Mouse (Mus musculus): ENCODE measurements around the gene Shank2.

Shank2 gene

DNA sequence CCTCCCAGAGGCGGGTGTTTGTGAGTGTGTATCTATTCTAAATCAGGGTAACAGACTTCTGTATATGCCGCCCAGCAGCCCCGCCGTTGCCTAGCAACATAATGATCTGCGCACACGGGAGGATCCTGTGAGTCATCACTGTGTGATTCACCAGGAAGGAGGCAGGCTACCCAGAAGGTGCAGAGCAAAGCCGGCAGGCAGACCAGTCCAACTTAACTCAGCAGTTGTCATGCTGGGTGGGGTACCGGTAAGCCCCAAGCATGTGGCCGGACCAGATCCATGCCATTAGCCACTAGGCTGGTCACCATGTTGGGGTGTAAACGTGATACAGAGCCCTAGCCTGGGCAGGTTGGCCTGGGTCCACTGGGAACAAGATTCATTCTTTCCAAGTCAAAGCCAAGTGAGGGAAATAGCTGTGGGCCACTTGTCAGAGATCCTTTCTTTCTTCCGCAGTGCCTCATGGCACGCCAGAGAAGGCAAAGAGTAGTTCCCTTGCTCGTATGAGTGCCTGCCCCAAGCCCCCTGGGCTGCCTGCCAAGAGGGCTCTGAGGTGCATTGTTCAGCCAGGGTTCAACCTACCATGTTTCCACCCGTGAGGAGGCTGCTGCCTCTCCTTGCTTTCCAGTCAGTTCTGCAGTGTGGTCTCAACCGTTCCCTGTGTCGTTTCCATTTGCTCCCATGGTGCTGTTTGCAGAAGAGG lies 416.1 kb downstream of the Shank2 start:
- peak; percentile 62 for DNase-seq (ENCODE audit: low read depth, low spot score)

DNA sequence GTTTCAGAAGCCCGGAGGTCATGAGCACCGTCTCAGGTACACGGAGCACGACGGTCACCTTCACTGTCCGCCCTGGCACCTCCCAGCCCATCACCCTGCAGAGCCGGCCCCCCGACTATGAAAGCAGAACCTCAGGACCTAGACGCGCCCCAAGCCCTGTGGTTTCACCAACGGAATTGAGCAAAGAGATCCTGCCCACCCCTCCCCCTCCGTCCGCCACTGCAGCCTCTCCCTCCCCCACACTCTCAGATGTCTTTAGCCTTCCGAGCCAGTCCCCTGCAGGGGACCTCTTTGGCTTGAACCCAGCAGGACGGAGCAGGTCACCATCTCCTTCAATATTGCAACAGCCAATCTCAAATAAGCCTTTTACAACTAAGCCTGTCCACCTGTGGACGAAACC lies 418.8 kb downstream of the Shank2 start:
- DNase-seq (ENCODE audit: low read depth, low spot score) = no peak

DNA sequence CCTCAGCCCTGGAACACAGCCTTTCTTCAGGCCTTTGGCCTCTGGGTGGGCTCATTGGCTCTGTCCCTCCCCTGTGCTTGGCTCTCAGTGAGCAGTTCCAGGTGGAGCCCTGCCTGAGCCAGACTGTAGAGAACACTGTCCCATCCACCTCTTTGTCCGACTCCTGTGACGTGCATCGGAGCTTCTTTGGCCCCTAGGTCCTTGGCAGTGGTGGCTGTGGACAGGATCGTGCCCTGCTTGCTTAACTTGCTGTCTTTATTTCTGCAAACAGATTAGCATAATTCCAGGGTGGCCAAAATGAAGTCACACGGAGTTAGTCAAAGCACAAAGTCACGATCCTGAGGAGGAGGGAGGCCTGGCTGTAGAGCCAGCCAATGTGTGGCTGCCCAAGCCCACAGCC lies 419.8 kb downstream of the Shank2 start:
- no peak for DNase-seq (ENCODE audit: low read depth, low spot score)

DNA sequence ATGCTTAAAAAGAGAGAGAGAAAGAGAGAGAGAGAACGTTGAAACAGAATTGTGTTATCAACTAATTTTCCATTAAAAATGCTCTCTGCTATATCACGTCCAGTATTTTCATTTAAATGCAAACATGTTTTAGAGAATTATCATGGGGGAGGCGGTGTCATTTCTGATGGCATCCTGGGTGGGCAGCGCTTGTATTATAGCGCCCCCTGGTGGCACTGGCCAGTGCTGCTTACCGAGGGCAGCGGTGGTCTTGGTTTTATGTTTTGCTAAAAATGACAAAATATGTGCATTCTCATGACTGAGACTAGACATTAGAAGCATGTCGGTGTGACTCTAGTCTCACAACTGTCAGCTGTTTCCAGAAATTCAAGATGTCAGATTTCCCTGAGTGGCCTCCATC lies 424.2 kb downstream of the Shank2 start:
- peak; percentile 63 for DNase-seq (ENCODE audit: low read depth, low spot score)

DNA sequence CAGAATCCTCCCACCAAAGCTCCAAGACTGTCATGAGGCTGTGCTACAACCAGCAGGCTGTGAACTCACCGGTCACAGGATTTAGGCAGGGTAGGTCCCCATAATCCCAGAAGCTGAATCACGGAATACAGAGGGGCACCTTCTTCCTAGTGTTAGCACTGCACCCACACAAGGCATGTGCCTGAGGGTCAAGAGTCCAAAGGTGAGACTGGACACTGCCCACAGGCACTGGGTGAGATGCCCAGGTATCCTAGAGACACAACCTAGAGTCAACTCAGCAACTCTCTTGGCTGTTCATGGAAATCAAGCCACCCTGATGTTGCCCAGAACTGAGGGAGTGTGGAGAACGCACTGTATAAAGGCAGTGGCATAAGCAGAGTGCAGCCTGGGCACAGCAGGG lies 424.9 kb downstream of the Shank2 start:
- DNase-seq (ENCODE audit: low read depth, low spot score) = no peak

DNA sequence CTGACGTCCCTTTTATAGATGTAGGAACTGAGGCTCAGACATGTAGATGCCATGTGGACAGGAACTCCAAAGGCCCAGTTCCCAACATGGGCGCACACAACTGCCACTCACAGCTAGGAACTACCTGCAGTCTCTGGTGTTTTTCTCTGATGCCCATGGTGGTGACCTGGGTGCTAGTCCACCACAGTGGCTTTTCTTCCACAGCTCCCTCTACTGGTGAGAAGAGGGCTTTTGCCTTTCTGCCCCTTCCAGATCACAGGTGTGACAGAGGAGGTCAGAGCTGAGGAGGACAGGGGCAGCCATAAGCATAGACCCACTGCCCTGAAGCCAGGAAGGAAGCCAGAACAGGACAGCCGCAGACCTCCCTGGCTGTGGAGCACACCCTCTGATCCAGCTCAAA lies 425.7 kb downstream of the Shank2 start:
- DNase-seq (ENCODE audit: low read depth, low spot score) = no peak

DNA sequence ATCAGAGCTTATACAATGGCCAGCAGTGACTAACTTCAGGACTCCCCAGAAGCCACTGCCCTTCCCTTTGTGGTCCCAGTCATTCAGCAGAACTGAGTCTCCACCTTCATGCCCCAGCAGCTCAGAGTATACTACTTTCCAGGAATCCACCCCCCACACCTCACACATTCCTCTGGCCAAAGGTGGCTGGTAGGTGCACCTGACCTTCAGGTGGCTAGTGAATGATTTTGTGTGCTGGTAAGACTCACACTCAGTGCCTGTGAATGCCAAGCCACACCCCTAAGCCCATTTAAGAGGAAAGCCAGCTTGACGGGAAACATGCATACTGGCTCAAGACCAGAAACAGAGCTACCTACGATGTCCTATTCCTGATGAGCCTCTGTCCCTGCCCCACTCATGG lies 431.2 kb downstream of the Shank2 start:
- DNase-seq (ENCODE audit: low read depth, low spot score) = no peak

DNA sequence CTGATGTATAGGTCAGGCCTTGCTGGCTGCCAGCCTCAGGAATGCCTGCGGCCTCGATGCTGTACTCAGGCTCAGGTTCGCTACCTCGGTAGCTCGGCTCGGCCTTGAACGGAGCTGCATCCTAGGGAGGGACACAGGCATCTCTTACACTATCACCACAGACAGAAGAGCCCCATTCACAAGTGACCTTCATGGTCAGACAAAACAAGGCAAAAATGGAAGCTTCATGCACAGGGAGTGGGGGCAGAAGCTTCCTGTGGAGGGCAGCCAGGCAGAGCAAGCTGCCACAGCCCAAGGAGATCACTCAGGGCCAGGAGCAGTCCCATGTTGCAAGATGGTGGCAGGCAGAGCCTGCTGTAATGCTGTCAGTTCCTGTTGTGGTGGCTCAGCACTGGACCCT lies 437.1 kb downstream of the Shank2 start:
- DNase-seq (ENCODE audit: low read depth, low spot score) = no peak

DNA sequence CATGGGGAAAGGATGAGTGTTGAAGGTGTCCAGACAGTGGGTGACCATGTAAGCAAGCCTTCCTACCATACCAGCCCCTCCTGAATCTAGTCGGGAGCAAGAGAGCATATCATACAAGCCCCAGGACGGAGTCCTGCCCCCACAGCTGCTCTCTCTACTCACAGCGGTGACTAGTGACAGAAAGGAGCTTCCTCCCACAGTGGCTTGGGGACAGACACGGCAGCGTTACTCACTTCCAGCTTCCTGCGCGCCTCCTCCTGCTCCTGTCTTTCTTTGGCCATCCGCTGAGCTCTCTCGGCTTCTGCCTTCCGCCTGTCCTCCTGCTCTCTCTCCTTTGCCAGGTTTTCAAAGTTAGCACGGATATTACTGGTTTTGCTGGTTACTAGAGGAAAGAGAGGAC lies 439.7 kb downstream of the Shank2 start:
- no peak for DNase-seq (ENCODE audit: low read depth, low spot score)

DNA sequence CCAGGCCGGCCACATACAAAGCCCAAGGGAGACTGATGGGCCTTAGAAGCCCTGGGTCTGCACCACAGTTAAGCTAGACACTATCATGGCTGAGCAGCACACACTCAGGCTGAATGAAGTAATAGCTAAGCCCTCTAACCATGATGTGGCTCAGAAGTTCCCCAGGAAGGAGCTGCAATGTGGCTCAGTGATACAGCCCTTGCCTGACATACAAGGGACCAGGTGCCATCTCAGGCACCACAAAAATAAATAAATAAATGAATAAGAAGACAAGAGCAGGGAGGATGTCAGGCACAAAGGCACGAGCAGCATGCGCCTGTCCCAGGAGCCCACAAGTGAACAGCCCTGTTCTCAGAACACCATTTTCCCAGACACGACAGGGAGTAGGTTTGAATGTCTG lies 440.2 kb downstream of the Shank2 start:
- DNase-seq (ENCODE audit: low read depth, low spot score) = no peak

DNA sequence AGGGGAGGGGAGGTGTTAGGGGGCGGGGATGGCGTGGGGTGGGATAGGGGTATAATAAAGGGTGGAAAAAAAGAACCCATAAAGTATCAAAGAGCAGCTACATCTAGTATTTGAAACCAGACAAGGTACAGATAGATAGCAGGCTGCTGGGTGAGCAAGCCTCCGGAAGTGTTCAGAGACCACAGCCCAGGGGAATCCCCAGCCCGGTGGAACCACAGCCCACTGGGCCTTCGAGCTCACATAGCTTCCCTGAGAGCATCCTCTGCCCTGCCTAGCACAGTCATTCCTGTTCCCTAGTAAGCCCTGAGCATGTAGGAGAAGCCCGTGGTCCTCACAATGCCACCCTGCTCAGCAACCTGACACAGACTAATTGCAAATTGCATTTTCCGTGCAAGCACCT lies 443.1 kb downstream of the Shank2 start:
- DNase-seq (ENCODE audit: low read depth, low spot score) = no peak

DNA sequence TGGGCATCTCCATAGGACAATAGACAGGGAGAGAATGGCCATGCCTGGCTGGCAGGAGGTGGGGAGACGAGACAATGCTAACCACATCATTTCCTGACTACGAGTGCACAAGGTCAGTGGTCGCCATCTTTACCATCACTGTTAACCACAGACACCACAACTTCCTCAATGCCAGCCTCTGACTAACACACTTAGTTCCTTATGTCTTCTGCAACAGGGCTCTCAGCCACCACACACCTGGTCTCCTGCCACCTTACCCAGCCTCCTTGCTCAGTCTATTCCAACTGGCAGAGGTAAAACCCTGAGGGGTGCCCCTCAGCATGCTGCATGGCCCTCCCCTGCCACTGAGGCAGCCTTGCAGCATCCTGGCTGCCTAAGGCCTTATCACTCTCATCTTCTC lies 445.4 kb downstream of the Shank2 start:
- DNase-seq (ENCODE audit: low read depth, low spot score) = no peak

DNA sequence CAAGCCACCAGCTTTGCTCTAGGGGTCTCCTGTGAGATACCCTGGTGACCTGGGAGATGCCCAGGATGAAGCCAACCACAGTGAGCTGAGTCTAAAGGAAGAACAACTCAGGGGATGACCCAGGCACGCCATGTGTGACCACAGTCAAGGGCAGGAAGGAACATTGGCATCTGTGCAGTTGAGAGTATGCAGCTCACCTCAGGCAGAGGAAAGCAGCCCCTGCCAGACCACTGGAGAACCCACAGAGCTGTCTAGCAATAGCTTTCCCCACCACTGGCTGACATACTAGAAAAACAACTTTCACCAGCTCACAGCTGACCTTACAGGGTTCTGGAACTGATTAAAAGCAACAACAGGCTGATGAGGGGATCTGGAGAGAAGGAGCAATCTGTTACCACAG lies 446.5 kb downstream of the Shank2 start:
- no peak for DNase-seq (ENCODE audit: low read depth, low spot score)

DNA sequence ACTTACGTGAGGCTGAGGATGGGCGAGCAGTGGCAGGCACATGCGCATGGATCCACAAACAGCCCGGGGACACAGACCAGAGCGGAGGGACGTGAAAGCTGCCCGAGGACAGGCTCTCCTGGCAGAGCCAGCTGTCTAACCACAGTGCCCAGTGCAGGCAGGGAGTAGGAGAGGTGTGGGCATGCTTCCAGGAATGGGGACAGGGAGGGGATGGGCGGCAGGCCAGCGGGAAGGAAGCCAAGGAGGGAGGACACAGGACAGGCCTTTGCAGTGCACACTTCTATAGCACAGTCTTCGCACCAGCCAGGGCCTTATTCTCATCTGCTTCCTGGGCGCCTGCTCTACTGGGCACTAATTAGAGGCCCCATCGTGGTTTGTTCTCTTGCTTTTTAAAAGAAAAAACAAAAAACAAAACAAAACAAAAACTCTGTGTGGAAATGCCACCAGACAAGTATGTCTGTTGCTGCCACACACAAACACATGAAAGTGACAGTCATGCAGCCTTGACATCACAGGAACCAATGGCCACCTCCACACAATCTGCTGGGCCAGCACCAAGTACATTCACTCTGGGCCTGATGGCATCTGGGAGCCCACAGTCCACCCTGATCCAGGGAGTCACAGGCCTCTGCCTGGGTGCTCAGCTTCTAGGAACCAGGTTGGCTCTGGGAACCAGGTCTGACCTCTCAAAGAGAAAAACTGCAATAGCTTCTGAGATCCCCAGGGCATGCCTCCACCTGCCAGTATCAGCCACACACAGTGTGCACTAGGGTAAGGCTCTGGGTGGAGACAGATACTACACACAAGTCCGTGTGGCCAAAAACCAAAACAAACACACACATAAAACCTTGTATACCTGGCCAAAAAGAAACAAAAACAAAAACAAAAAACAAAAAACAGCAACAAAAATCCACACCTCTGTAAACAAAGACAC lies 448.2 kb downstream of the Shank2 start:
- no peak for DNase-seq (ENCODE audit: low read depth, low spot score)

DNA sequence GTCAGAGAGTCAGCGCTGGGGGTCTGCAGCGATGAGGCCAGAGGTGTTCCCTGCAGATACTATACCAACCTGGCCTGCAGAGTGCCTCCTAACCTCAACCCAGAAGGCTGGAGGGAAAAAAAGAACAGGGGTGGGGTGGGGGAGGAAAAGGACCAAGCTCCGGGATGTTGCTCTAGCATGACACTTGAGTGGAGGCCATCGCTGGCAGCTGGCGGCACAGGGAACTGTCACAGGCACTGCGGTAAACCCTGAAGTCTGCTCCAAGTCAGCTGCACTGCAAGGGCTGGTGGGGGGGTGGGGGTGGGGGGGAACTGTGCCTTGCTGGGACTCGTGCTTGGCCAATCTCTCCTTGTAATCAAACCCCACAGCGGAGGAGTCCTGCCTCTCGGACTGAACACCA lies 448.9 kb downstream of the Shank2 start:
- DNase-seq (ENCODE audit: low read depth, low spot score) = no peak

DNA sequence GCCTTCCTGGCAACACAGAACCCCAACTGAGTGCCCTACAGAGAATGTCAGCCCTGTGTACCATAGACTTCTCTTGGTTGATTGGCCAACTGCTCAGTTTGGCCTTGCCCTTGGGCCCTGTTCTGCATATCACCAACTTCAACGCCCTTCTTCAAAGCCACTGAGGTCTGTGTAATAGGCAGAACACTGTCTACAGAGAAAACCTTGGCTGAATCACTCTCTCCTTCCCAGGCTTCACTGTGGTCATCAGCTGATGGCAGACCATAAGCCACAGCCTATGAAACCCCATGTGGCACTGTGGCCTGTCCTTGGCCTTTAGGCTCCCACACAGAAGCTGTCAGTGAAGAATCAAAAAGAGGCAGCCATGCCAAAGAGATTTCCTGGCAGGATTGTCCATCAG lies 457.2 kb downstream of the Shank2 start:
- no peak for DNase-seq (ENCODE audit: low read depth, low spot score)

DNA sequence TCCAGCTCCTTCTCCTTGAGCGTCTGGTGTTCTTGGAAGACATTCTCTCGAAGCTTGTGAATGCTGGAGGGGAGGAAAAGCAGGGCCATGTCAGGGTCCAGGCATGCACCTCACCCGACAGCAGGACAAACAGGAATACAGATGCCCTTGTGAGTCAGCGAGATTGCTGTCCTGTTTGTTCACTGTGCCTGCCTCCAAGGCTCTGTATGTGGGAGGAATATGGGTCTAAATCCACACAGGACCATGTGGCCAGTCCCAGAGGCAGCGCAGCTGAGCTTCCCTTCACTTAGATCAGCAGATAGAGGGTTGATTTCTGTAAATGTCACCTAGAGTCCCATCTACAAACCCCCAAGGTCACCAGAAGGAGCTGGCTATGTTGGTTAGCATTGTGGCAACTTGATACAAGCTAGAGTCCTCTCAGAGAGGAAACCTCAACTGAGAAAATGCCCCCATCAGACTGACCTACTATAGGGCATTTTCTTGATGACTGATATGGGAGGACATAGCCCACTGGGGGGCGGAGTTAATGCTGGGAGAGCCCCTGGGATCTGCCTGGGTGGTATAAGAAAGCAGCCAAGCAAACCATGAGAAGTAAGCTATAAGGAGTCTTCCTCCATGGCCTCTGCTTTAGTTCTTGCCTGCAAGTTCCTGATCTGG lies 459.6 kb downstream of the Shank2 start:
- DNase-seq (ENCODE audit: low read depth, low spot score) = no peak

DNA sequence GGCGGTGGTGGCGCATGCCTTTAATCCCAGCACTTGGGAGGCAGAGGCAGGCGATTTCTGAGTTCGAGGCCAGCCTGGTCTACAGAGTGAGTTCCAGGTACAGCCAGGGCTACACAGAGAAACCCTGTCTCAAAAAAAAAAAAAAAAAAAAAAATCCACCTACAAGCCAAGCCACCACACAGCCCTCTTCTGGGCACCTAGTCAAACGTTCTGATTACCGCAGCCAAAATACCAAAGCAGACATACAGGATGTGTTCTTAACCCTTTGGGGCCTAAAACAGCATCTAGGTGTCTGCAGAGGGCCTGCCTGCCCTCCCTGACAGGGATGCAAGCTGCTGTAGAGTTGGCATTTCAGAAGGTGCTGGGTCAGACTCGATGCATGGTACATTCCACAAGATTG lies 460.8 kb downstream of the Shank2 start:
- DNase-seq (ENCODE audit: low read depth, low spot score) = no peak

DNA sequence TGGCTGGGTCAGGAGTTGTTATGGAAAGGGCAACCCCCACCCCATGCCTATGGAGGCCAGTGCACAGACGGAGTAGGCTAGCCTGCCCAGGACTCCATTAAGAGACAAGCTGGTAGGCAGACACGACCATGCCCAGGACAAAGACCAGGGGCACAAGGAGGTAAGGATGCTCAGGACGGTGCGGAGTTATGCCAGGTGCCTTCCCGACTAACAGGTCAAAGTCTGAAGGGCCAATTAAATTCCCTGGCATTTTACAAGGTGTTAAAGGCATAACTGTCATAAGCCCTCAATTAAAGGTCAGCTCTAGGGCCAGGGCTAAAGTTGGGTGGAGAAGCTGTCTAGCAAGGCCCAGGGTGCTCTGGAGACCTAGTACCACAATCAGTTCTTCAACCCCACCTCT lies 467.0 kb downstream of the Shank2 start:
- DNase-seq (ENCODE audit: low read depth, low spot score) = no peak

DNA sequence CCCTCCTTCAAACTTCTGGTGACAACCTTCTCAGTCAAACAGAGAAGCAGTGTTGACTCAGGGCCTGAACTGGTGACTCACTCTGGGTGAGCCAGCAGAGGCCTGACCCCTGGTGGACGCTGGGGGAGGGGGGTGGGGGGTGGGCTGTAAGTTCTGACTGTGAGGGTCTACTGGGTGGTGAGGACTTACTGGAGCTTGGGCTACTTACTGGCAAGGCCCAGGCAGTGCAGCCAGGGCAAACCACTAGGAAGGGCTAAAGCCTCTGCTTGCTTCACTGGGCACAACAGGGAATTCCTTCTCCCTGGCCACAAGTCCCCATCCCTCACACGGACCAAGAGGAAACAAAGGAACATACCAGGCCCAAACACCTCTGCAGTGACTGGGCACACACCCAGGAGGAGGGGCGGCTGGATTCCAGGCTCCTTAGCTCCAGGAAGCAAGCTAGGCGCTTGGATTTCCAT lies 467.5 kb downstream of the Shank2 start:
- DNase-seq (ENCODE audit: low read depth, low spot score) = peak; percentile 12

DNA sequence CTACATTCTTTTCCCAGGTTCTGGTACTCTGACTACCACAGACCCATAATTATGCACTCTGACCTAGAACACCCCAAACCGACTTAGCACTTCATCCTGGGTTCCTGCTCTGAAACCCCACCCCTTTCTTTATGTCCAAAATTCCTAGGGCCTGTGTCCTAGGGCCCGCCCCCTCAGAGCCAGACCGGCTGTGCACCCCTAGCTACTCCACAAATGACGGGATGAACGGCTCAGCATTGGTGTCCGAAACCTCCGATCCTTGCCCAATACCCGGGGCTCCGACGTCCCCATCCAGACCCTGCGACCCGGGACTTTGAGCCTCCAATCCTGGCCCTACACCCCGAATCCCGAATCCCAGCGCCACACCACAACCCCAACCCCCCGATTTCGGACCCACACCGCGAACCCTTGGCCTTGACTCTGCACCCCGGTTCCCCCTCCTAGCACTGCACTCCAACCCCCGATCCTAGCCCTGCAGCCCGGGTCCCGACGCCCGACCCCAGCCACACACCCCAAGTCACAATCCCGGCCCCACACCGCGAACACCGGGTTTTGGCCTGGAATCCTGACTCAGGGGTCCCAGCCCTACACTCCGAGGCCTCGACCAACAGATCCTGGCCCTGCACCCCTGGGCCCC lies 468.3 kb downstream of the Shank2 start:
- peak; percentile 23 for DNase-seq (ENCODE audit: low read depth, low spot score)

DNA sequence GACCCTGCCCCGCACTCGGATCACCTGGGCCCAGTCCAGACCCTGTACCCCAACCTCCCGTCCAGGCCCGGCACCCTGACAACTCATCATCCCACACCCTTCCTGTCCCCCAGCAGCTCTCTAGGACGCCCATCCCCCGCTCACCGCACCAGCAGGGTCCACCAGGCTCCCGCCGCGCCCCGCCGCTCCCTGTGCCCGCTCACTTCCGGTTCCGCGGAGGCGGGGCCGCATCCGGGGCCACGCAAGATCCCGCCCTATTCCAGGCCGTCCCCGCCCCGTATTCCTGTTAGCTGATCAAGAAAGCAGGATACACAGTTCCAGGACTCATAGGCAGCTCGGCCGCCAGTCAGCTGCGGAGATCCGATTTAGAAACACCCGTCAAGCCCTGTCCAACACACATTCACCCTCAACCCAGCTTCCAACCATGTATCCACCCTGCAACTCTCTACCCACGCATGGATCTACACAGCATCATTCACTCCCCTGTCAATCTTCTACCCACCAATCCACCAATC lies 468.9 kb downstream of the Shank2 start, which contains the start of gene Cttn:
Cttn (minus strand) TSS at position 465 of the 515 bp plus-strand sequence.
- DNase-seq (ENCODE audit: low read depth, low spot score) = peak; percentile 91

Data from mesoderm, embryonic 11.5 days (tissue).